Mouse (Mus musculus): ENCODE results near the gene Lrfn3.

DNA sequence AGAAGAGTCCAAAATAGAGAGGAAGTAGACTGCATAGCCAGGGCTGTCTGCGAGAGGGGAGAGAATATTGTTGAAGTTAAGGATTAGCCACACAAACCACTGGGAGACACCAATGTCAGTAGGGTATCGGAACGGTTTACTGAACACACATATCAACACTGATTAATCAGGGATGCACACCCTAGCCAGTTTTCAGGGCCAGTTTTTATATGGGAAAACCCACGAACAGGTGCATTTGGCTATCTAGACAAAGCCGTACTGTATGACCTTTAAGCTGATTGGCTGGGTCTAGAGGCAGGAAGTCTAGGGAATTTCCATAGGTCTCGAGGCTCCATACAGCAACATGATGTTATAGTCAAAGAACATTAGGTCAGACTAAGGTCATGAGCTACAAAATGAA, 39.7 kb downstream of the Lrfn3 start:
- no peak for TF ChIP-seq ZC3H11A (IDR thresholded peaks at IDR 0.05; ENCODE audit: borderline replicate concordance, low read depth, low read length)
- no peak for TF ChIP-seq HCFC1 (IDR thresholded peaks at IDR 0.05; ENCODE audit: borderline replicate concordance, insufficient read depth, low read length)
- no peak for TF ChIP-seq ZNF384 (IDR thresholded peaks at IDR 0.05; ENCODE audit: low read depth, low read length)
- TF ChIP-seq CHD2 (IDR thresholded peaks at IDR 0.05; ENCODE audit: low read depth, low read length) = no peak

All from ES-E14 (cell line).